Mouse (Mus musculus) stomach, embryonic 14.5 days (tissue): Measurements from ENCODE around the gene Rfk. TPM values are rescaled to one million over a fixed set of nuclear protein-coding genes. Genes with fewer than 3 reads are reported as not detected.

Experiments used
- ATAC-seq: fragments of 200-750 bp; cut with Nextera tagmentation; 2 replicates; pipeline ENCODE4 v1.8.0; 2017; ENCODE audit warnings: low read depth, moderate TSS enrichment; ENCODE audit not compliant: insufficient number of reproducible peaks, insufficient read depth, low FRiP score
- H3K27ac ChIP-seq: fragments of 300-500 bp; sonication (generic); 2 replicates; pipeline ENCODE4 v1.5.1; 2014; ENCODE audit warnings: mild to moderate bottlenecking, low read length, moderate library complexity, mixed read lengths
- H3K27me3 ChIP-seq: fragments of 300-500 bp; sonication (generic); 2 replicates; pipeline ENCODE4 v1.6.1; 2014; ENCODE audit warnings: low read length, control low read depth, mixed read lengths; ENCODE audit not compliant: control insufficient read depth, insufficient read depth
- H3K36me3 ChIP-seq: fragments of 300-500 bp; sonication (generic); 2 replicates; pipeline ENCODE4 v1.6.1; 2014; ENCODE audit warnings: mild to moderate bottlenecking, control low read depth, low read length, moderate library complexity, mixed read lengths; ENCODE audit not compliant: control insufficient read depth, insufficient read depth
- H3K4me1 ChIP-seq: fragments of 300-500 bp; sonication (generic); 2 replicates; pipeline ENCODE4 v1.6.1; 2014; ENCODE audit warnings: low read length, control low read depth, mixed read lengths; ENCODE audit not compliant: control insufficient read depth, insufficient read depth
- H3K4me2 ChIP-seq: fragments of 300-500 bp; sonication (generic); replicated peaks from 2 replicates; pipeline ENCODE4 v1.6.1; 2014; ENCODE audit warnings: low read depth, low read length, control low read depth
- H3K4me3 ChIP-seq: fragments of 300-500 bp; sonication (generic); 2 replicates; pipeline ENCODE4 v1.5.1; 2014; ENCODE audit warnings: low read depth, low read length, control low read depth
- H3K9ac ChIP-seq: fragments of 300-500 bp; sonication (generic); replicated peaks from 2 replicates; pipeline ENCODE4 v1.6.1; 2014; ENCODE audit warnings: low read depth, mild to moderate bottlenecking, control low read depth, low read length, moderate library complexity, mixed read lengths
- H3K9me3 ChIP-seq: fragments of 300-500 bp; sonication (generic); 2 replicates; pipeline ENCODE4 v1.6.1; 2016; ENCODE audit warnings: low read depth, low read length, control low read depth; ENCODE audit not compliant: control insufficient read depth
- WGBS: fragments of 180-500 bp; shearing (Covaris S2); extraction: QIAGEN DNeasy Blood & Tissue Kit; methylation state at CpG from one replicate; pipeline ENCODE4 v1.1.7; 2014; 5-methylcytosine and 5-hydroxymethylcytosine counted together
- polyA plus RNA-seq: library from polyadenylated mRNA; unstranded; fragments of >200 nt; fragmentation: Nextera tagmentation; extraction: Ambion mirVana; gene quantifications from 2 replicates; pipeline ENCODE4 v1.2.1, GENCODE M21; 2014

The Rfk gene
- polyA plus RNA-seq, result 68.2 and 68.8 TPM in 2 replicates

DNA sequence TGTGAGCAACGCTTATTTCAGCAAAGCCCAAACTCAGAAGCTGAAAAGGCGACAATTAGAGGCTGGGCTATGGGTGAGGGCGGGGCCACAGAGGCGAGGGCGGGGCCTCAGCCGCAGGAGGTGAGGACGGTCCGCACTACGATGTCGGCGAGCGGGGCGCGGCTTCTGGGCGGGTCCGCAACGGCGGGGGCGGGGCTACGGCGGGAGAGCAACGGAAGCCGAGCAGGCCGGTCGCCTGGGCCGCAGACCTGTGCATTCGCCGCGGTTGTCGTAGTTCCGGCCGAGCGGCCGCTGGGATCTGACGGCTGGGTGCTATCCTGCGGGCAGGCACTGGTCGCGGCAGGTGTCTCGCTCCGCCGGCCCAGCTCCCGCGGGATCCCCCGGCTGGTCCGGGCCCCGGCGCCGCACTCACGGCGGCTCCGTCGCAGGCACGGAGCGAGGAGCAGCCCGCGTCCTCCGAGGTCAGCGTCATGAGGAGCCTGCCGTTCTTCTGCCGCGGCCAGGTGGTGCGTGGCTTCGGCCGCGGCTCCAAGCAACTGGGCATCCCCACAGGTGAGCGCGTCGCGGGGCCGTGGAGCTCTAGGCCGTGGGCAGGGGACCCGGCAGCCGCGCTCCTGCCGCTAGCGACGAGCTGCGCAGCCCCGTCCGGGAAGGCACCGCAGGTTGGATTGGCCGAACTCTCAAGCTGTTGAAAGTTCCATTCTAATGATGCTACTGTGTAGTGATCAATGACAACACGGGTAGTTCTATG lies at the start of gene Rfk:
Gene Rfk, plus strand, starts transcription at position 203 of the 751 bp plus-strand sequence.
- H3K36me3 ChIP-seq, result peaks cover 9% of the 10 kb centered on the region; the same call in 1 of the 2 replicates
- peak; percentile 98 for ATAC-seq
- H3K27ac ChIP-seq, result peak within 1 kb of the TSS; percentile 61
- peak within 1 kb of the TSS; percentile 77 for H3K9ac ChIP-seq
- H3K9me3 ChIP-seq, result no peaks in the 10 kb centered on the region
- WGBS, result under 1% methylated on average over 82 of the region's 83 CpGs
- H3K27me3 ChIP-seq, result no peaks in the 10 kb centered on the region
- H3K4me2 ChIP-seq, result peak within 1 kb of the TSS; percentile 62
- H3K4me1 ChIP-seq, result peaks cover 6% of the 10 kb centered on the region
- peak within 1 kb of the TSS; percentile 89 for H3K4me3 ChIP-seq

DNA sequence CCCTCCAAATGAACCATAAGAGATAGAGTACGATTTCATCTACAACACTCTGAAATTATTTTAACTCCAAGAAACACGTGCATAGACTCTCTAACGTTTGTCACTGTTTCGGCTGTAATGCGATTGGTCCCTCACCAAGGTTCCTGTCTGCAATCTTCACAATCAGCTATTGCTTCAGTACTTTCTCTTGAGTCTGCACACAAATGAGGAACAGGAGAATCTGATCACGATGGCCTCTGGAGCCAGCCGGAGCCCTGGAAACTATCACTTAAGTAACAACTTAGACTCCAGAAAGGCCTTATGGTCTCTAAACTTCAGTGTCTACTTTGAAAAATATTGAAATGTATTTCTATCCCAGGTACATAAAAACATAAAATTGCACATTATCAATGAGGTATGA lies 49.0 kb upstream of the Rfk start:
- Histone ChIP-seq H3K4me2 (no peak overlapping the region), H3K4me3 (no peak overlapping the region), H3K4me1 (no peaks in the 10 kb centered on the region), H3K36me3 (no peaks in the 10 kb centered on the region), H3K27me3 (no peaks in the 10 kb centered on the region), H3K27ac (no peak overlapping the region), H3K9me3 (no peaks in the 10 kb centered on the region), H3K9ac (no peak overlapping the region)
- ATAC-seq, result no peak
- 82% methylated on average over 7 of the region's 7 CpGs for WGBS

DNA sequence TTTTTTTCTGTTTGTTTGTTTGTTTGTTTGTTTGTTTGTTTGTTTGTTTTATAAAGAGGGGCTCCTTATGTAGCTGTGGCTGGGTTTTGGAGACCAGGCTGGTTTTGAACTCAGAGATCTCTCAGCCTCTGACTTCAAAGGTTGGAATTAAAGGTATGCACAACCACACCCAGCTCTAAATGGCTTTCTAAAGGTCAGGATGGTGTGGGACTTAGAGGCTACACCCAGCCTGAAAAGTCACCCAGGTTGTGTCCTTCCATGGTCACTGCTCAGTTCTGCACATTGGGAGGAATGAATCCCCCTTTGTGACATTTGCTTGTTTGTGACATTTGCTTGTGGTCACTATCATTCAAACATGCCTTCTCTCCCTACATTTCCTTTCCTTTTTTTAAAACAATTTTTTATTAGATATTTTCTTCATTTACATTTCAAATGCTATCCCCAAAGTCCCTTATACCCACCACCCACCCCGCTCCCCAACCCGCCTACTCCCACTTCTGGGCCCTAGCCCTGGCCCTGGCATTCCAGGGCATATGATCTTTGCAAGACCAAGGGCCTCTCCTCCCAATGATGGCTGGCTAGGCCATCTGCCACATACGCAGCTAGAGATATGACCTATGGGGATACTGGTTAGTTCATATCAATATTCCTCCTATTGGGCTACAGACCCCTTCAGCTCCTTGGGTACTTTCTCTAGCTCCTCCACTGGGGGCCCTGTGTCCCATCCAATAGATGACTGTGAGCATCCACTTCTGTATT lies 46.9 kb upstream of the Rfk start:
- no peak for ATAC-seq
- no peak overlapping the region for H3K27ac ChIP-seq
- no peaks in the 10 kb centered on the region for H3K9me3 ChIP-seq
- no peak overlapping the region for H3K4me3 ChIP-seq
- no peaks in the 10 kb centered on the region for H3K36me3 ChIP-seq
- H3K9ac ChIP-seq, result no peak overlapping the region
- H3K4me1 ChIP-seq, result no peaks in the 10 kb centered on the region
- 94% methylated on average over 3 of the region's 3 CpGs for WGBS
- H3K4me2 ChIP-seq, result no peak overlapping the region
- no peaks in the 10 kb centered on the region for H3K27me3 ChIP-seq

DNA sequence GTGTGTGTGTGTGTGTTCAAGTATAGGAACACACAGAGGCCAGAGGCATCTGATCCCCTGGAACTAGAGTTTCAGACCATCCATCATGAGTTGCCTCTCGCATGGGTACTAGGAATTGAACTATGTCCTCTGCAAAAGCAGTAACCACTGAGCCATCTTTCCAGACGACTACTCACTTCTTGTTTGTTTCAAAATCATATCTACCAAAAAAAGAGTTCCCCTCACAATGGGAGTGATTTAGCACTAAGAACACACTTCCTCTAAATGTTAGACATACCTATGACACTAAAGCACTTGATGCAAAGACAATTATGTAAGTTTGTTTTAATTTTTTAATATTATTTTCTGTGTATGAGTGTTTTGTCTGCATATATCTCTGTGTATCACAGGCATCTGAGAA lies 46.0 kb upstream of the Rfk start:
- no peaks in the 10 kb centered on the region for H3K9me3 ChIP-seq
- H3K36me3 ChIP-seq, result no peaks in the 10 kb centered on the region
- H3K27me3 ChIP-seq, result no peaks in the 10 kb centered on the region
- no peak overlapping the region for H3K27ac ChIP-seq
- no peak overlapping the region for H3K9ac ChIP-seq
- H3K4me2 ChIP-seq, result no peak overlapping the region
- H3K4me1 ChIP-seq, result no peaks in the 10 kb centered on the region
- ATAC-seq, result no peak
- WGBS, result 87% methylated on average over 2 of the region's 2 CpGs
- no peak overlapping the region for H3K4me3 ChIP-seq

DNA sequence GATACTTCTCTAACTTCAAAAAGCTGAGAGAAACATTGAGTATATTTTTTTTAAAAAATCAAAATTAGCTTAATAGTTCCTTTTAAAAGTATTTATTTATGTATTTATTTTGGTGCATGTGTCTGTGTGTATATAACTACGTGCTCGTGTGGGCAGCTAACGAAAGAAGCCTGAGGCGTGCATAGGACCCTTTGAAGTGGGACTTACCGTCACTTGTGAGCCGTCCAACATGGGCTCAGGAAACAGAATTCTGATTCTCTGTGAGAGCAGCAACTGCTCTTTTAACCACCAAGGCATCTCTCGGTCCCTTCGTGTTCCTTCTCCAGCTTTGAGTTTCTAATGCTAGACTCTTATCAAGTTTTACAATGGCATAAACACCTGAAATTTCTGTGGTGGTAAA lies 40.1 kb upstream of the Rfk start:
- Histone ChIP-seq H3K9ac (no peak overlapping the region), H3K4me1 (0 out of 2 replicates have a peak, but pooled peaks cover 4% of the 10 kb centered on the region), H3K9me3 (no peaks in the 10 kb centered on the region), H3K4me3 (no peak overlapping the region), H3K27me3 (no peaks in the 10 kb centered on the region), H3K27ac (no peak overlapping the region), H3K4me2 (no peak overlapping the region), H3K36me3 (no peaks in the 10 kb centered on the region)
- no peak for ATAC-seq
- WGBS, result 88% methylated on average over 8 of the region's 8 CpGs

DNA sequence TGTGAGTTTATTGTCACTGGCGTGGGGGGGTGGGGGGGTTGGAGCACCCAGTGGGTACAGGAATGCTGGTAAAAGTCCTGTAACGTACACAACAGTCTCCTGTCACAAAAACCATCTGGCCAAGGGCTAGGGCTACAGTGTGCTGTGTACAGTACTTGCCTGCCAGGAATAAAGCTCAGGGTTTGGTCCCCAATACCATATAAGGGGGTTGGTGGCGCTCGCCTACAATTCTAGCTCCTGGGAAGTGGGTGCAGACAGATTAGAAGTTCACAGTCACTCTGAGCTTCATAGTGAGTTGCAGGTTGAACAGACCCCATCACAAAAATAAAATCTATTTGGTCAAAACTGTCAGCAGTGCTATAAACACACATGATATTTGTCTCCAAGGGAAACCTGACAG lies 39.5 kb upstream of the Rfk start:
- Histone ChIP-seq H3K4me1 (0 out of 2 replicates have a peak, but pooled peaks cover 4% of the 10 kb centered on the region), H3K4me2 (no peak overlapping the region), H3K9ac (no peak overlapping the region), H3K27ac (no peak overlapping the region), H3K27me3 (no peaks in the 10 kb centered on the region), H3K9me3 (no peaks in the 10 kb centered on the region), H3K4me3 (no peak overlapping the region), H3K36me3 (no peaks in the 10 kb centered on the region)
- no peak for ATAC-seq
- WGBS, result 59% methylated on average over 4 of the region's 4 CpGs

DNA sequence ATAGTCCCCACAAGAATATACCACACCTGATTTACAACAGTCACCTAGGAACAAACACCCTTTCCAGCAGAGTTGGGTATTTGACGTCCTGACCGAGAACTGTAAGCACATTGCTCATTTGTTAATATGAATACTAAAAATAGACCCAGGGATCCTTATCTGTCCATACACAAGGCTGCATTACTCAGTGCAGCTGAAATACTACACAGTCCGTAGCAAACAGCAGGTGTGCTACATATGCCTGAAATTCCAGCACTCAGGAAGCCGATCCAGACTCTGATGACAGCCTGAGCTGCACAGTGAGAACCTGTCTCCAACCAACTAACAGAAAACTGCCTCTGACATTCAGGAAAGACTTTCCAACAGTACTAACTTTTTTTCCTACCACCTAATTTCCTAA lies 39.0 kb upstream of the Rfk start:
- 0 out of 2 replicates have a peak overlapping the region, but pooled peaks have one; percentile 2 for H3K4me2 ChIP-seq
- WGBS, result 34% methylated on average over 4 of the region's 4 CpGs
- ATAC-seq, result no peak
- H3K9me3 ChIP-seq, result no peaks in the 10 kb centered on the region
- H3K27ac ChIP-seq, result no peak overlapping the region
- no peaks in the 10 kb centered on the region for H3K27me3 ChIP-seq
- 0 out of 2 replicates have a peak, but pooled peaks cover 4% of the 10 kb centered on the region for H3K4me1 ChIP-seq
- no peak overlapping the region for H3K9ac ChIP-seq
- H3K36me3 ChIP-seq, result no peaks in the 10 kb centered on the region
- no peak overlapping the region for H3K4me3 ChIP-seq

DNA sequence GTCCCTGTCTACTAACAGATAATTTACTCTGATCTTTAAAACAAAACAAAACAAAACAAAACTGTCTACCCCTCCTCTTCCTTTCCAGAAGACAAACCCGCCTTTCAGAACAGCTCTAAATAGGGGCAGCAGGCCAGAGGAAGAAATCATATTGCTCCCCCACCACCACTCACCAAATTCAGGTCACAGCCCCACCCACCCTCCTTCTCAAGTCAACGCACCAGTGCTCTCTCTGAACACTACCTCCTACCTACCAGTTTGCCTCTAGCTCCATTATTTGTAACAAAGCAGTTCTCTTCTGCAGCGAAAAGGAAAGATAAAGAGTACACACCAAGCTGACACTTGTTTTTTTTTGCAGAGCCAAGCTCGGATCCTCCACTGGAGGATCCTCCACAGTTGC lies 38.5 kb upstream of the Rfk start:
- WGBS, result 43% methylated on average over 4 of the region's 4 CpGs
- ATAC-seq, result no peak
- Histone ChIP-seq H3K27ac (no peak overlapping the region), H3K4me3 (0 out of 2 replicates have a peak overlapping the region, but pooled peaks have one; percentile 47), H3K9ac (no peak overlapping the region), H3K27me3 (no peaks in the 10 kb centered on the region), H3K36me3 (no peaks in the 10 kb centered on the region), H3K9me3 (no peaks in the 10 kb centered on the region), H3K4me1 (0 out of 2 replicates have a peak, but pooled peaks cover 4% of the 10 kb centered on the region), H3K4me2 (peak overlapping the region; percentile 90; the same call in 1 of the 2 replicates)
